Comparison of ENCODE assay signal across 21 mouse cellular contexts in genomic region chr1:37166066-37166465, GRCm38 (mm10). TPM values are rescaled to one million over a fixed set of nuclear protein-coding genes. Genes with fewer than 3 reads are reported as not detected.
"Had no signal": no experiment of that assay in that cellular context is flagged by ENCODE, and none has a peak within 500 bp of the region (broad histone marks: within the 10 kb centered on the region; RNA-seq: fewer than 3 reads in every experiment).

No protein-coding gene starts in this region.

- H3K9ac ChIP-seq: limb, embryonic 13.5 days; liver, embryonic 13.5 days; lung, embryonic 15.5 days; midbrain, embryonic 15.5 days had no signal

- DNase-seq: kidney, adult 18-20 months; kidney, postnatal 10 days; kidney, postnatal 36 days; layer of hippocampus, postnatal 36 days; liver, embryonic 13.5 days; lung, postnatal 10 days; lung, postnatal 36 days; thymus, adult 18-20 months; thymus, postnatal 36 days had no signal

- H3K27ac ChIP-seq: left cerebral cortex, adult 2 months; limb, embryonic 13.5 days; liver, embryonic 13.5 days; lung, embryonic 15.5 days; midbrain, embryonic 10.5 days; midbrain, embryonic 15.5 days had no signal

- H3K9me3 ChIP-seq: lung, embryonic 15.5 days; midbrain, embryonic 15.5 days had no signal

- H3K4me1 ChIP-seq: limb, embryonic 13.5 days; liver, embryonic 13.5 days; lung, embryonic 15.5 days; megakaryocyte, embryonic 14.5 days; midbrain, embryonic 10.5 days; midbrain, embryonic 15.5 days had no signal

- H3K4me2 ChIP-seq: limb, embryonic 13.5 days; liver, embryonic 13.5 days; lung, embryonic 15.5 days; midbrain, embryonic 15.5 days had no signal

- H3K27me3 ChIP-seq: limb, embryonic 13.5 days; liver, embryonic 13.5 days; lung, embryonic 15.5 days; midbrain, embryonic 15.5 days had no signal

- H3K4me3 ChIP-seq: left cerebral cortex, adult 2 months; limb, embryonic 13.5 days; liver, embryonic 13.5 days; lung, embryonic 15.5 days; megakaryocyte, embryonic 14.5 days; midbrain, embryonic 10.5 days; midbrain, embryonic 15.5 days had no signal

- ATAC-seq: midbrain, embryonic 15.5 days had no signal

- H3K36me3 ChIP-seq: limb, embryonic 13.5 days; liver, embryonic 13.5 days; lung, embryonic 15.5 days; midbrain, embryonic 10.5 days; midbrain, embryonic 15.5 days had no signal

RNA-seq across cellular contexts. Expression of gene Cnga3, which starts 48.2 kb away (rescaled TPM):
- total RNA-seq: liver, adult 2 months had no signal
- polyA plus RNA-seq: kidney, embryonic 14.5 days; limb, embryonic 13.5 days; liver, adult 2 months; liver, embryonic 13.5 days; liver, embryonic 16.5 days; lung, embryonic 15.5 days; midbrain, embryonic 10.5 days; neural tube, embryonic 11.5 days; neural tube, embryonic 14.5 days; urinary bladder, adult 2 months had no signal
